Mouse (Mus musculus) small intestine, adult 2 months (tissue): ENCODE measurements at regions not wholly inside any gene's neighbourhood (a gene's known extent, or its start where the extent isn't known, plus 50 kb on each side); places are given as distances from the start of the nearest gene placed in this dataset.

Experiments used
- CTCF ChIP-seq: fragments of 200-500 bp; IDR thresholded peaks from 2 replicates; pipeline ENCODE4 v1.5.1; 2012; ENCODE audit warnings: low read depth, mild to moderate bottlenecking, control low read depth, inconsistent platforms, low read length, moderate library complexity, mixed read lengths; ENCODE audit not compliant: insufficient replicate concordance, insufficient read length; ENCODE audit errors: extremely low read depth
- POLR2A ChIP-seq: fragments of 200-500 bp; IDR thresholded peaks from 2 replicates; pipeline ENCODE4 v1.6.1; 2012; ENCODE audit warnings: low read depth, mild to moderate bottlenecking, control low read depth, inconsistent platforms, low read length, moderate library complexity

DNA sequence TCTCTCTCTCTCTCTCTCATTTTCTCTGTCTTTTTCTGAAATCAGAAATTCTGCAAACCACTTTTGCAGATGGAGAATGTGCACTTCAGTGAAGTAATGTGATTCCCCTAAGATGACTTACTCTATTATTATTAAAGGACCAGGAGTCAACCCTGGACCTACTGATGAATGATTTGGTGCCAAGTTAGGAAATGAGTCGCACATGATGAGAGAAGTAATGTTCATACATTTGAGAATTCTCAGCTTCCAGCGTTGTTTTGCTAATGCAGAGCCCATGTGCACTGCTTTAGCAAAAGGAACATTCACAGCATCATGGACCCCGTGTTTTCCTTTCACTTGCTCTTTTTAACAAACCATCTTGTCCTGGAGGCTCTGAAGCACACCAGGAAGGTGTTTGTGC lies 262.4 kb upstream of the Gm12728 start:
- TF ChIP-seq POLR2A (no peak), CTCF (no peak)
